Mouse (Mus musculus) limb, embryonic 13.5 days (tissue): ENCODE data around the gene Abca3. TPM values are rescaled to one million over a fixed set of nuclear protein-coding genes. Genes with fewer than 3 reads are reported as not detected.

Source experiments
- ATAC-seq: fragments of 200-750 bp; cut with Nextera tagmentation; 2 replicates; pipeline ENCODE4 v1.8.0; 2017; ENCODE audit warnings: low read depth, moderate number of reproducible peaks, moderate TSS enrichment; ENCODE audit not compliant: low FRiP score
- H3K27ac ChIP-seq: fragments of 300-500 bp; sonication (generic); 2 replicates; pipeline ENCODE4 v1.5.1; 2015; ENCODE audit warnings: inconsistent platforms, mild to moderate bottlenecking, moderate library complexity
- H3K27me3 ChIP-seq: fragments of 300-500 bp; sonication (generic); 2 replicates; pipeline ENCODE4 v1.6.1; 2015; ENCODE audit warnings: mild to moderate bottlenecking, inconsistent platforms
- H3K36me3 ChIP-seq: fragments of 300-500 bp; sonication (generic); 2 replicates; pipeline ENCODE4 v1.6.1; 2015; ENCODE audit warnings: inconsistent platforms, mild to moderate bottlenecking, moderate library complexity
- H3K4me1 ChIP-seq: fragments of 300-500 bp; sonication (generic); 2 replicates; pipeline ENCODE4 v1.6.1; 2015; ENCODE audit warnings: inconsistent platforms
- H3K4me2 ChIP-seq: fragments of 300-500 bp; sonication (generic); replicated peaks from 2 replicates; pipeline ENCODE4 v1.6.1; 2015; ENCODE audit warnings: inconsistent platforms, mild to moderate bottlenecking, moderate library complexity
- H3K4me3 ChIP-seq: fragments of 300-500 bp; sonication (generic); 2 replicates; pipeline ENCODE4 v1.5.1; 2015; ENCODE audit warnings: moderate library complexity, mild to moderate bottlenecking, inconsistent platforms
- H3K9ac ChIP-seq: fragments of 300-500 bp; sonication (generic); 2 replicates; pipeline ENCODE4 v1.6.1; 2015; ENCODE audit warnings: mild to moderate bottlenecking, inconsistent platforms
- H3K9me3 ChIP-seq: fragments of 300-500 bp; sonication (generic); 2 replicates; pipeline ENCODE4 v1.6.1; 2016; ENCODE audit warnings: inconsistent platforms
- WGBS: fragments of 180-500 bp; shearing (Covaris S2); methylation state at CpG from one replicate; pipeline ENCODE4 v1.1.7; 2015; 5-methylcytosine and 5-hydroxymethylcytosine counted together
- polyA plus RNA-seq: library from polyadenylated mRNA; unstranded; fragments of >200 nt; fragmentation: Nextera tagmentation; extraction: Ambion mirVana; gene quantifications from 2 replicates; pipeline ENCODE4 v1.2.1, GENCODE M21; 2015

The Abca3 gene
- polyA plus RNA-seq, 1 experiment from 2014 or later = 6.6 TPM

DNA sequence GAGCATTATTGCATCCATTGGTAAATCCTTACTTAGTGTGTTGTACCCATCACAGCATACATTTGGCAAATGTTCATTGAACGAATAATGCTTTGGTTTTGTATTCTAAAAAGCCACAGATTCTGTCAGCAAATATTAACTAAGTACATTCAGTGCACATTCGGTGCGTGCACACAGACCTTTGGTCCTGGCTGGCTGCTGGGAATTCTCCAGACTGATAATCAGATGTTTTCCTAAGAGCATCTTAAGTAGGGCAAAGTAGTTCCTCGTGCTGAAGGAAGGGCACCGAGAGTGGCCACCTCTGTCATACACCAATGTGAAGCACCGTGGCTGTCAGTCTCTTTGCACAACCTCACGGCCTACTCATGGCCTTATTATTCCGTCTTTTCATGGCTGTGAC lies 7.3 kb downstream of the Abca3 start:
- ATAC-seq = no peak
- no peak overlapping the region for H3K4me2 ChIP-seq
- H3K36me3 ChIP-seq = no peaks in the 10 kb centered on the region
- no peaks in the 10 kb centered on the region for H3K9me3 ChIP-seq
- H3K27me3 ChIP-seq = peaks cover 2% of the 10 kb centered on the region; the same call in 1 of the 2 replicates
- WGBS = 89% methylated on average over 8 of the region's 8 CpGs
- no peak overlapping the region for H3K27ac ChIP-seq
- no peak overlapping the region for H3K9ac ChIP-seq
- no peak overlapping the region for H3K4me3 ChIP-seq
- no peaks in the 10 kb centered on the region for H3K4me1 ChIP-seq

DNA sequence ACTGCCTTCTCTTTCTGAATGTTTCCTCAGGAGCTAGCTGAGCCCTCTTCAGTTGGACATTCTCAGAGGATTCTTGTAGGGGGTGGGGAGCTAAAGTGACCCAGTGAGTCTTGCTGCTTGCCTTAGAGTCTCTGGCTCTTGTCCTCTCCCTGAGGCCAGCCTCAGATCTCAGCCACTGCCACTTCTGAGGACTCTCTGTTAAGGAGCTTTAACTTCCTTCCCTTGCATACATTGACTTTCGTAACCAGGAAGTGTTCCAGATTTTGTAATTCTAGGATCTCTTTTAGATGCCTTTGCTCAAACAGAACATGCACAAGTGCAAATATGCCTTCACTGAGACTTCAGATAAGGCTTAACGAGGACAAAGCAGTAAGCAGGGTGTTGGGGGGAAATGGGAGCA lies 8.2 kb downstream of the Abca3 start:
- Histone ChIP-seq H3K9ac (no peak overlapping the region), H3K4me3 (no peak overlapping the region), H3K27me3 (no peaks in the 10 kb centered on the region), H3K4me1 (no peaks in the 10 kb centered on the region), H3K27ac (no peak overlapping the region), H3K36me3 (no peaks in the 10 kb centered on the region), H3K9me3 (no peaks in the 10 kb centered on the region), H3K4me2 (no peak overlapping the region)
- ATAC-seq = no peak
- 71% methylated on average over 2 of the region's 2 CpGs for WGBS

DNA sequence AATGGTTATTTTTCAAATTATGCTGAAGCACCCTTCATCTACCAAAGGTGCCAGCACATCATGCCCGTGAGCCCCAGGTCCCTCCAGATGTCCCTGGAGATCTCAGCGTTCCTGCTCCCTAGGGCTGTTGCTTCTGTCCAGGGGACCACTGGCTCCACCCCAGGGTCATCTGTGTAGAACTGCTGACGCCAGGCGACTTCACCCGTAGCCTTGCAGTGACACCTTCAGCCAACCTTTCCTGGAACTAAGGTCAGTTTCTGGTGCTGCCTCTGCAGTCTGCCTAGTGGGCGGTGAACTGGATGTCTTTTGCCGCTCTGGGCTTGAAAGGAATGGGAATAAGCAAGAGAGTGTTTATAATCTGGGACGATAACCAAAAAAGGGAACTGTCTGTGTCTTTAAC lies 9.1 kb downstream of the Abca3 start:
- Histone ChIP-seq H3K36me3 (no peaks in the 10 kb centered on the region), H3K4me3 (no peak overlapping the region), H3K4me1 (no peaks in the 10 kb centered on the region), H3K27ac (no peak overlapping the region), H3K4me2 (no peak overlapping the region), H3K9me3 (no peaks in the 10 kb centered on the region), H3K27me3 (no peaks in the 10 kb centered on the region), H3K9ac (no peak overlapping the region)
- 72% methylated on average over 8 of the region's 8 CpGs for WGBS
- ATAC-seq = no peak

GRCm38 (mm10) chr17:24361291-24361690 lies 9.5 kb downstream of the Abca3 start:
- no peak overlapping the region for H3K9ac ChIP-seq
- ATAC-seq = no peak
- WGBS = 79% methylated on average over 5 of the region's 5 CpGs
- H3K27me3 ChIP-seq = no peaks in the 10 kb centered on the region
- no peaks in the 10 kb centered on the region for H3K4me1 ChIP-seq
- H3K4me2 ChIP-seq = no peak overlapping the region
- H3K36me3 ChIP-seq = no peaks in the 10 kb centered on the region
- no peak overlapping the region for H3K27ac ChIP-seq
- no peak overlapping the region for H3K4me3 ChIP-seq
- H3K9me3 ChIP-seq = no peaks in the 10 kb centered on the region

DNA sequence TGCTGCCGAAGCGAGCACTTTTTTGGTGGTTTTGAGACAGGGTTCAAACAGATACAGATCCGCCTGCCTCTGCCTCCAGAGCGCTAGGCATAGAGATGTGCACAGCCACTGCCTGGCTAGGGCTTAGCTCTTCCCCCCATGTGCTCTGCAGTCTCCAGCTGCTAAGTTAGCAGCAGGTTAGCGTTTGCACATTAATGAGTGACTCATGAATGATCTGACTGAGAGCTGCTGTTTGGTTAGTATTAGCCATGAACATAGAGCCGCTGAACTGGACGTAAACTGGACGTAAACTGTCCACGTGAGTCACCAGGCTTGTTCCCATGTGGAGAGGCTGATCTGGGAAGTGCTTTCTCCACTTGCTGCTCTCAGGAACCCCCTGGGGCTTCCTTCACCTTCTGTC lies 10.8 kb downstream of the Abca3 start:
- H3K4me2 ChIP-seq = no peak overlapping the region
- 76% methylated on average over 9 of the region's 9 CpGs for WGBS
- no peaks in the 10 kb centered on the region for H3K4me1 ChIP-seq
- H3K4me3 ChIP-seq = no peak overlapping the region
- H3K36me3 ChIP-seq = peaks cover 5% of the 10 kb centered on the region
- no peak overlapping the region for H3K27ac ChIP-seq
- no peak overlapping the region for H3K9ac ChIP-seq
- no peaks in the 10 kb centered on the region for H3K9me3 ChIP-seq
- no peak for ATAC-seq
- H3K27me3 ChIP-seq = no peaks in the 10 kb centered on the region

- Histone ChIP-seq H3K4me1 (no peaks in the 10 kb centered on the region), H3K27ac (no peak overlapping the region), H3K4me2 (no peak overlapping the region), H3K9me3 (no peaks in the 10 kb centered on the region), H3K4me3 (no peak overlapping the region), H3K9ac (no peak overlapping the region), H3K27me3 (no peaks in the 10 kb centered on the region), H3K36me3 (peaks cover 5% of the 10 kb centered on the region)
- 84% methylated on average over 9 of the region's 9 CpGs for WGBS
- ATAC-seq = no peak
Measured at GRCm38 (mm10) chr17:24364461-24364860, 12.7 kb downstream of the Abca3 start.

DNA sequence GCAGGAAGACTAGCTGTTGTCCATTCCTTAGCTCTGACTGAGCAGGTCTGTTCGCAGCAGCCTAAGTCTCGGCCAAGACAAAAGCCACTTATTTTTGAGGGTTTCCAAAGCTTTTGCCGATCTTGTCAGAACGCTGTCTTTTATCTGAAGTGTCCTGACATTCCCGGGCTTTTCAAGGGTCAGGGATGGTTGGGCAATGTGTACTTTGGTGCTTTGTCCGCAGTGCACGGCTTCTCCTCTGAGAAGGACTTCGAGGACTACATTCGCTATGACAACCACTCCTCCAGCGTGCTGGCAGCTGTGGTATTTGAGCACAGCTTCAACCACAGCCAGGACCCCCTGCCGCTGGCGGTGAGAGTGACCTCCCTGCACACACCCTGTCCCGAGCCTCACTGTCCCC lies 14.1 kb downstream of the Abca3 start:
- 74% methylated on average over 13 of the region's 13 CpGs for WGBS
- Histone ChIP-seq H3K9ac (no peak overlapping the region), H3K4me3 (no peak overlapping the region), H3K27me3 (no peaks in the 10 kb centered on the region), H3K27ac (no peak overlapping the region), H3K36me3 (peaks cover 5% of the 10 kb centered on the region), H3K4me2 (no peak overlapping the region), H3K4me1 (no peaks in the 10 kb centered on the region), H3K9me3 (no peaks in the 10 kb centered on the region)
- no peak for ATAC-seq

DNA sequence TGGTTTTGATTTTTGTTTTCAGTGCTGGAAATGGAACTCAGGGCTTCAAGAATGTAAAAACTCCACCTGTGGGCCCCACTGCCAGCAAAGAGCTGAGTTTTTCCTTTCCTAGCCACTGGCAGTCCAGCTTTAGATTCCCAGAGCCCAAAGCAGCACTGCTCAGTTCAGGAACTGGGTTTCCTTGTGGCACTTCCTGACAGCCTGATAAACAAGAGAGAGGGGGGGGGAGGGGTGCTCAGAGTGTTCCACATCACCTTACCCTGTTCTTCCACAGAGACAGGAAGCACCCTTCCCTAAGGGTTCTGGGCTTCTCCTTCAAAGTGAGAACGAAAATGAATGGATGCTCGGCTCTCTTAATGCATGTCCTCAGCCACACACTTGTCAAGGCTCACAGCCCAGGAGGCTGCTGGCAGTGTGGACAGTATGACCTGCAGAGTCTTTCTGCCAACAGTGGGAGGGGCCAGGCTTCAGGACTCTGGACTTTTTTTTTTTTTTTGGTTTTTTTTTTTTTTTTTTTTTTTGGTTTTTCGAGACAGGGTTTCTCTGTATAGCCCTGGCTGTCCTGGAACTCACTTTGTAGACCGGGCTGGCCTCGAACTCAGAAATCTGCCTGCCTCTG lies 23.5 kb downstream of the Abca3 start:
- no peaks in the 10 kb centered on the region for H3K36me3 ChIP-seq
- no peaks in the 10 kb centered on the region for H3K9me3 ChIP-seq
- H3K27ac ChIP-seq = no peak overlapping the region
- H3K9ac ChIP-seq = no peak overlapping the region
- H3K27me3 ChIP-seq = no peaks in the 10 kb centered on the region
- WGBS = 66% methylated on average over 5 of the region's 5 CpGs
- no peak for ATAC-seq
- H3K4me3 ChIP-seq = no peak overlapping the region
- no peaks in the 10 kb centered on the region for H3K4me1 ChIP-seq
- no peak overlapping the region for H3K4me2 ChIP-seq

DNA sequence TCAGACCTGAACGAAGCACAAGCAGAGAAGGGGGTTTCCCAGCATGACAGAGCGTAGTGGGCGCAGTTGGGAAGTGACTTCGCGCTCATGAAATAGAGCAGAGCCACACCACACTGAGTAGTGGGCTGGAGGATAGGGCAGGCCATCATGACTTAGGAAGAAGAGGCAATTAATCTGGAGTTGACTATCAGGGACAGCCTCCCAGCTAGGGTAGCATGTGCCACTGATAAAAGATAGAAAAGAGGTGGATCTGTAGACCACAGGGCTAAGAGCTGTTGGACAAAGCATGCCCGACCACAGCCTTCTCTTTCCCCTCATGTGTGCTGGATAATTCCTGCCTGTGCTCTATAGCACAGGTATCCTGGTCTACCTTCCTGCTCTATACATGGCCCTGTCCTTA lies 24.1 kb downstream of the Abca3 start:
- no peaks in the 10 kb centered on the region for H3K36me3 ChIP-seq
- no peak overlapping the region for H3K9ac ChIP-seq
- 88% methylated on average over 6 of the region's 6 CpGs for WGBS
- H3K4me3 ChIP-seq = no peak overlapping the region
- H3K27ac ChIP-seq = no peak overlapping the region
- ATAC-seq = no peak
- H3K27me3 ChIP-seq = no peaks in the 10 kb centered on the region
- H3K4me2 ChIP-seq = no peak overlapping the region
- no peaks in the 10 kb centered on the region for H3K9me3 ChIP-seq
- no peaks in the 10 kb centered on the region for H3K4me1 ChIP-seq

GRCm38 (mm10) chr17:24378496-24378895 lies 26.7 kb downstream of the Abca3 start:
- no peak overlapping the region for H3K9ac ChIP-seq
- H3K4me2 ChIP-seq = no peak overlapping the region
- no peaks in the 10 kb centered on the region for H3K27me3 ChIP-seq
- no peaks in the 10 kb centered on the region for H3K36me3 ChIP-seq
- no peaks in the 10 kb centered on the region for H3K4me1 ChIP-seq
- 93% methylated on average over 2 of the region's 2 CpGs for WGBS
- no peak overlapping the region for H3K27ac ChIP-seq
- no peaks in the 10 kb centered on the region for H3K9me3 ChIP-seq
- no peak overlapping the region for H3K4me3 ChIP-seq
- ATAC-seq = no peak

- no peak for ATAC-seq
- Histone ChIP-seq H3K27ac (no peak overlapping the region), H3K4me1 (no peaks in the 10 kb centered on the region), H3K9me3 (no peaks in the 10 kb centered on the region), H3K4me2 (no peak overlapping the region), H3K9ac (no peak overlapping the region), H3K4me3 (no peak overlapping the region), H3K36me3 (no peaks in the 10 kb centered on the region), H3K27me3 (no peaks in the 10 kb centered on the region)
- 74% methylated on average over 8 of the region's 8 CpGs for WGBS
Measured at GRCm38 (mm10) chr17:24383789-24384188, 32.0 kb downstream of the Abca3 start.

- no peak overlapping the region for H3K9ac ChIP-seq
- no peak overlapping the region for H3K4me3 ChIP-seq
- H3K9me3 ChIP-seq = no peaks in the 10 kb centered on the region
- ATAC-seq = no peak
- H3K27ac ChIP-seq = no peak overlapping the region
- H3K4me1 ChIP-seq = no peaks in the 10 kb centered on the region
- H3K36me3 ChIP-seq = no peaks in the 10 kb centered on the region
- WGBS = 90% methylated on average over 5 of the region's 5 CpGs
- H3K27me3 ChIP-seq = no peaks in the 10 kb centered on the region
- H3K4me2 ChIP-seq = no peak overlapping the region
Measured at GRCm38 (mm10) chr17:24388711-24389110, 37.0 kb downstream of the Abca3 start.

DNA sequence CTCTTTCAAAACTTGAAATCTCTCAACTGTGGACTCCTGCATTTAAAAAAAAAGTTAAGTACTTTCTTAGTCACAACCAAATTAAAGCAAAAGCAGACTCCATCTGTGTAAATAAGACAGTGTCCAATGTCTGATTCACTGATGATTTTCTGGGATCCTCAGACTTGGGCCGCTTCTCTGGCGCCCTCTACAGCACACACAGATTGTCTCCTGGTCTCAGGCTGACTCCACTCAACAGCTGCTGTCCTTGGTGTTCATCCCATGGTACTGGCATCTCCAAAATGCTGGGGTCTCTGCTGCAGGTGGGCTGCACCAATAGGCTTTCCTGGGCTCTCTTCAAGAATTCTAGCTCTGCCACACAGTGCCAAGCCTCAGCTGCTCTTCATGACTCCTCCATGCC lies 38.1 kb downstream of the Abca3 start:
- H3K4me2 ChIP-seq = no peak overlapping the region
- H3K36me3 ChIP-seq = no peaks in the 10 kb centered on the region
- ATAC-seq = no peak
- H3K27ac ChIP-seq = no peak overlapping the region
- no peak overlapping the region for H3K4me3 ChIP-seq
- 2% methylated on average over 2 of the region's 2 CpGs for WGBS
- no peak overlapping the region for H3K9ac ChIP-seq
- H3K4me1 ChIP-seq = no peaks in the 10 kb centered on the region
- no peaks in the 10 kb centered on the region for H3K27me3 ChIP-seq
- no peaks in the 10 kb centered on the region for H3K9me3 ChIP-seq
